Mouse (Mus musculus): ENCODE data around the gene Selenom.

Gene Selenom

DNA sequence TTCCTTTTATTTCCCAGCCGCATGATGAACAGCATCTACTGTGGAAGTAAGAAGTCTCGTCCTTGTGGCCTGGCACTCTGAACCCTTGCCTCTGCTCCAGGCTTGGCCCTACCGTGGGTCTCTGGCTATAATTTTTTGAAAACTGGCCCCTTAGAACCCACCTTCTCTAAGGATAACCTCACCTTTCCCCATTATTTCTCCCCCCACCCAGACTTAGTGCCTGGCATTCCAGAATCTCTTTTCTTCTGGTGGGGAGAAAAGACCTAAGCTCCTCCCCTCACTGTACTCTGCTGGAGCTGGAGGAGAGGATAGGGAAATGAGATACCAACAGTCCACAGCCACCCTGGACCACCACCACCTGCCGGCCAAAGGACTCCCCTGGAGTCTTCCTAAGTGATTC, 732 bp downstream of the Selenom start:
- DNase-seq (ENCODE audit: low spot score) = peak; percentile 15

DNA sequence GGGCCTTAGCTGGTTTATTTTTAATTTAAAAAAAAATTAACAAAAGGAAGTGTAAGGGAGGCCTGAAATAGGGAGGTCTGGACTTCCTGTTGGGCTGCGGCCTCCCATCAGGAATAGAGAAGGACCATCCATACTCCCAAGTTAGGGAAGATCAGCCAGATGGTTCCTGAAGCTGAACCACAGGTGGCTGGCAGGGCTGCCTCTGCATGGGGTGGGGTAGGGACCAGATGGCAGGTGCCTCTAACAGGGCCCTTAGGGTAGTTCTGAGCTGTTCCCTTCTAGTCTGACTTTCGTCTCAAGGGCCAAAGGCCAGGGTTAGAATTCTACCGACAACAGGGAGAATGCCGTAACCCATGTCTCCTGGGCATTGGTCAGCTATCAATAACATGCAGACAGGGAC, 1.2 kb downstream of the Selenom start:
- DNase-seq (ENCODE audit: low spot score) = no peak

DNA sequence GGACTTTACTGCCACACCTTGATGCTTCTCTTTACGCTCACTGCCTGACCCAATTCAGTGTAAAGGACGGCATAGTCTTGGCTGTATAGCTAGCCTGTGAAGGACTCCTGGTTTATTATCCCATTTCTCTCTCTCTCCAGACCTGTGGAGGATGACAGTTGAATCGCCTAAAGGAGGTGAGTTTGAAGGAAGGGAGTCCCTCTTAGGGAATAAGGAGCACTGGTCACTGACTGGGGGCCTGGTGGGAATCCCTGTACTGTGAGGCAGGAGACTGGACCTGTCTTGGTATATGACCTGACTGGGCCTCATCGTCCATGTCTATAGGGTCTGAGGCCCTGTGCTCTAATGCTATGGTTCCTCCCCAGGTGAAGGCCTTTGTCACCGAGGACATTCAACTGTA, 1.6 kb downstream of the Selenom start:
- no peak for DNase-seq (ENCODE audit: low spot score)

DNA sequence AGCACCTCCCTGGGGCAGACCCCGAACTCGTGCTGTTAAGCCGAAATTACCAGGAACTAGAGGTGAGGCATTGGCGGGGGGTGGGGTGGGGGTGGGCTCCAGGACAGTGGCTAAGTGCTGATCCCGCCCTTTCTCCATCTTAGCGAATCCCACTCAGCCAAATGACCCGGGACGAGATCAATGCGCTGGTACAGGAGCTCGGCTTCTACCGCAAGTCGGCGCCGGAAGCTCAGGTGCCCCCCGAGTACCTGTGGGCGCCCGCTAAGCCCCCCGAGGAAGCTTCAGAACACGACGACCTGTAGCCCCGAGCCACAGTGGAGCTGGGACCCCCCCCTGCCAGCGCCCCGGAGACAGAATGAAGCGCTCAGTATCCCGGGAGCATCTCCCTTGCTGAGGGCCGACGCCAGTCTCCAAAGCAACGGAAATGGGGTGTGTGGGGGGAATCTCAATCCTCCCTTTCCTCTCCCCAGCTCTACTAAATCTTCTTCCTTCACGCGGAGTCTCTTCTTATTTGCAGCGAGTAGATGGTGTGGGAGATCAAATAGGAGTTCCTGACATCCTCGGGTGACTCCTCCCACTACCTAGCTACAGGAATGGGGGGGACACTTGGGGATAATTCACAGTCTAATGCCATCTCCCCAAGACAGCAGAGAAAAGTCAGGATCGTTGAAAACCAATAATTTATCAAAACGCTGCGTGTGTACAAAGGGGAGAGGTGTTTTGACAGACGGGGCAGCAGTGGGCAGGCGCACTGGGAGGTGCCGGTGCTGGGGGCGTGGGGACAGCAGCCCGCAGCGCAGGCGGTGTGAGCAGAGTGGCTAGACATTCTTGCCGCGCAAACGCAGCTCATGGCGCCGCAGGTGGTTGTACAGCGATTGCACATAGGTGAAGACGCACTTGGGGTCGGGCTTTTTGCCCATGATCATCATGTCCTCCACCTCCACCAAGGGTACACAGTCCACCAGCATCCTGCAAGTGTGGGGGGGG, 2.7 kb downstream of the Selenom start:
- peak; percentile 58 for DNase-seq (ENCODE audit: low spot score)

DNA sequence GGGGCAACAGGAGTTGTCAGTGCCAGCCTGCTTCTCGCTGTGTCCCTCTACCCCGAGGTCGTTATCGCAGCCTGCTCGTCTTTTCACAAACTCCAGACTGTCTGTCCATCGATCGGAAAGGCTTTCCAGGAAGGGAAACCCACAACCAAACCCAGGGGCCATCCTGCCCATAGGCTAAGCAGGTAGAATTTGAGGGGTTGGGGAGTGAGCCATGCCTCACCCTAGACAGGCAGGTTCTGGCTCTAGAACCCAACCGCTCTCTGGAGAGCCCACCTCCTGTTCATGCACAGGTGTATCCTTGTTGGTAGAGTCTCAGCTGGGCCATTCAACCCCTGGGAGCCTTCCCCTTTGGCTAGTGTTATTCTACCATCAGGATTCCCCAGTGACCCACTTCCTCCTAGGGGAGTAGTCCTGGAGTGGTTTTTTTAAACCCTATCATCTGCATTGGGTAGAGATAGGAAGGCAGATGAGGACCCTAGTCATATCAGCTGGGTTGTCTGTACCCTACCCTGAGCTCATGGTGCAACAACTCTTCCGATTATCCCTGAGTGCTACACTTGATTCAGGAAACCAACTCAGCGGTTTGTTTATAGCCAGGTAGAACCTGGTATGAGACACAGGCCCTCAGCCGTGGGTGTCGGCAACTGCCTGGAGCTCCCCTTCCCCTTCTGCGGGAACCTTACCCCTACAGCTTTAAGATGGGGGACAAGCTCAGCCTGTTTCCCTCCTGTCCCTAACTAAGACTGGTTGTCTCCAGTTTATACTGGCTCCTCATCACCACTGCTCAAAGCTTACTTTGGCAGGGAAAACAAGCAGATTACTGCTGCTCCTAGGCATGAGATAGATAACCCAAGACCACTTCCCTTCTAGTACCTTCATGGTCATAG, 3.6 kb downstream of the Selenom start:
- no peak for DNase-seq (ENCODE audit: low spot score)

DNA sequence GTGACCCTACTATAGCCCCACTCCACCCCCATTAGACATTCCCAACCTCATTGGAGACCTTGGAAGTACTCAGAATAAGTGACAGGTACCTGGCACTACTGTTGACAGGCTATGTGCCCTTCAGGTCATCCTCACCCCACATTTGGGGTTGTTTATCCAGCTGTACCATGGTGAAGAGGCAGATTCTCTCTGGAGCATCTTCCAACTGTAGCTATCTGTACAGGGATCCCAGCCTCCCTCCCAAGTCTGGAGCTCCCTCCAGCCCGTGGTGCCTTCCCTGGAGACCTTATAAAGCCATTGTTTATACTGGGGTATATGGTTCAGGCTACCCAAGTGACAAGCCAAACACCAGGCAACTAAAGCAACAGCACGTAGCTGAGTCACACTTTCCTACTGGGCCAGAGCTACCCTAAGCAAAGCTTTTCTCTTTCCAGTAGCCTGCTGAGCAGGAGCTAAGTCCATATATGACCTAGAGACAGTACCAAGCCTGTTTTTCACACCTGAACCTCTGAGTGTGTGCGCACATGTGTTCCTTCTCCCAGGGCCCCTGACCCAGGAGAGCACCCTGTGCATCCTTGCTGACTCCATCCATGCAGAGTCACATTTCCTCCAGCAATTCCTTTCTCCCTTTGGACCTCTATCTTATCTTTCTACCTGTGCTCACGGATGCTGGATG, 4.7 kb downstream of the Selenom start:
- no peak for DNase-seq (ENCODE audit: low spot score)

DNA sequence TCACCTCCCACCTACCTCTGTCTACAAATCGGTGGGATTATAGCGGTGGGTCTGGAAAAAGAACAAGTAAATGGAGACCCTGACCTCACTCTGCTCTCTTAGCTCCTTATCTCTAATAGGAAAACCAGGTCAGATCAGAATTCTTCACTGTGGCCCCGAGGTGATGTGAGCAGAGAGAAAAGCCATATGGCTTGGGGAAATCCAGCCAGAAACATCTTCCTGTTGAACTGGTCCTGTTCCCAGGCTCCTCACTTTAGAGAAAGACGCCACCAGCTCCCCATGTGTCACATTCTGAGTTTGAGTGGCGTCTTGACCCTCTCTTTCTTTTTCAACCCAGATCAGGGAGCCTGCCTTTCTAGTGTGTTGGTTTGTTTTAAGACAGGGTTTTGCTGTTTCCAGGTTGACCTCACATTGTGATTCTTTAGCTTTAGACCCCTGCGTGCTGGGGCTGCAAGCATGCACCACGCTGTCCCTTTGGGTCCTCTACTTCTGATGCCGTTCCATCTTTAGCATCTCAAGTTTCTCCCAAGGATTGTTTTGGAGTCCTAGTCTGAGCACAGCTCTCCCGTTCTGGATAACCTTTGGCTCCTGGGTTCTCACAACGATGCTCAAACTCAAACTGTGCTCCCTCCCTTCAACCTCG, 5.4 kb downstream of the Selenom start:
- DNase-seq (ENCODE audit: low spot score) = no peak

DNA sequence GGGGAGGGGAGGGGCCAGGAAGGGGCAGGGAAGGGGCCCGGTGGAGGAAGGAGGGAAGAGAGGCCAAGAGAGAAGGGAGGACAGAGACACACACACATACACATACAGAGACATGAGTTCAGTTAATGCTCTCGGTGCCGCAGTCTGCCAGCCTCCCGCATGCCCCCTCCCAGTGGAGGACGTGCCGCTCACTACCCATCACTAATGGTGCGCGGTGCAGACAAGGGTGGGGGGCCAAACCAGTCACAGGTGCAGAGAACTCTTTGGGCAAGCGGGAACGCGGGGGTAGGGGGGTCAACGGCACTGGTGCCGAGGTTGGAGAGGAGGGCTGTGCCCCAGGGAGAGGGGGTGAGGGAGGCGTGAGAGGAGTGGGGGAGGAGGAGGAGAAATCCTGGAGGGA, 6.4 kb downstream of the Selenom start:
- DNase-seq (ENCODE audit: low spot score) = no peak

DNA sequence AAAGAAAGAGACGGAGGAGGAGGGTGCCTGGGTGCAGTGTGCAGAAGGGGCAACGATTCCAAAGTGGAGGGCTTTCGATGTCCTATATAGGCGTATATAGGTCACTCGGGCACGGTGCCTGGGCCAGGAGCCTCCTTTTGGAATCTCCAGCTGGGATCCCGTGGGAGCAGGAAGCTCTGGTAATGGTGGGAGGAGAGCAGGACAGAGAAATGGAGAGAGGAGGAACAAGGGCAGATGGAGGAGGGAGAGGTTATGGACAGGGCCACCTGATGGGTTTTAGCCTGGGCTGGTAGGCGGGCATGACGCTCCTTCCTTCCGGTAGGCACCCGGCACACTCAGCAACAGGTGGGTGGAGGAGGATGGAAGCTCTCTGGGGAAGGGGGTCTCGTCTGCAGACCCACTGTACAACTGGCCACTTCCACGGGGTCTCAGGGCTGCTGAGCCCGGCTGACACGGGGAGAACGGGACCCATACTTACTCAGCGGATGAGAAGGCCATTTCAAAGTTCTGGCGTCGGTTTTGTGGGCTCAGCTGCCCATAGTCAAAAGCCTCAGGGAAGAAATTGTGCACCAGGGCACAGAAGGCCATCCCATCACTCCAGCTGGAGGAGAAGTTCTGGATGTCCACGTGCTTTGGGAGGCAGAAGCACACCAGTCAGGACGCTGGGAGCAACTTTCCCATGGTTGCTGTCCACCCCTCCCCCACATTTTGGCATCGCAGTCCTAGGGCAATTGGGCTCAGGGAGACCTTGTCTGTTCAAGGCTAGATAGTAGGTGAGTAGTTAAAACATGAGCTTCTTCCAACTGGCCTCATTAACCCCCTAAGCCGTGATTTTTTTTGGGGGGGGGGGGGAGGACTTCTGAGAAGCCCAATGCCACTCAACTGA, 7.1 kb downstream of the Selenom start:
- no peak for DNase-seq (ENCODE audit: low spot score)

DNA sequence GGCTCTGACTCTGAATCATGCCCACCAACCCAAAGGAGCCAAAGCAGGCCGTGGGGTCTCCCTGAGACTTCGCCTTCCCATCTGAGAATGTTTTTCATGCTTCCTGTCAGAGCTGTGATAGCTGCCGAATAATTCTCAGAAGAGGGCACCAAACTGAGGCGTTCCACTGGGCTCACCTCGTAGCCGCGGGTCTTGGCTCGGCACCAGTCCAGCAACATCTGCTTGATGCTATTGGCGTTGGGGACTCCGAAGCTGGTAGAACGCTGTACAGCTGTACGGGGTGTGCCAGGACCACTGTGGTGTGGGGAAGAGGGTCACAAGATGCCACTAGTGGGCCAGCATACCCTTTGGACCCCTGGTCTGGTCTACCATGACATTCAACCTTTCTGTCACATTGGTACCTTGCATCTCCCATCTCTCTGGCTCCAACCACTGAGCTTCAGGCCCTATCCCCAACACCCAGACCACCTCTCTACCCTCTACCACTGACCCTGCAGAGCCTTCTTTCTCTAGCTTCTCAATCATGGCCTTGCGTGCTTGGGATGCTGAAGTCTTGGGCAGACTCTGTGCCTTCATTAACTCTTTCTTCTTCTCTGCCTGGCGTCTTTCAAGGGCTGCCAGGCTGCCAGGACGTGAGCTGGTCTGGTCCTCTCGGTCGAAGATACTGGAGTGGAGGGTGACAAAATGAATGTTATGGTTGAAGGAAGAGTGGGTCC, 8.0 kb downstream of the Selenom start:
- no peak for DNase-seq (ENCODE audit: low spot score)

DNA sequence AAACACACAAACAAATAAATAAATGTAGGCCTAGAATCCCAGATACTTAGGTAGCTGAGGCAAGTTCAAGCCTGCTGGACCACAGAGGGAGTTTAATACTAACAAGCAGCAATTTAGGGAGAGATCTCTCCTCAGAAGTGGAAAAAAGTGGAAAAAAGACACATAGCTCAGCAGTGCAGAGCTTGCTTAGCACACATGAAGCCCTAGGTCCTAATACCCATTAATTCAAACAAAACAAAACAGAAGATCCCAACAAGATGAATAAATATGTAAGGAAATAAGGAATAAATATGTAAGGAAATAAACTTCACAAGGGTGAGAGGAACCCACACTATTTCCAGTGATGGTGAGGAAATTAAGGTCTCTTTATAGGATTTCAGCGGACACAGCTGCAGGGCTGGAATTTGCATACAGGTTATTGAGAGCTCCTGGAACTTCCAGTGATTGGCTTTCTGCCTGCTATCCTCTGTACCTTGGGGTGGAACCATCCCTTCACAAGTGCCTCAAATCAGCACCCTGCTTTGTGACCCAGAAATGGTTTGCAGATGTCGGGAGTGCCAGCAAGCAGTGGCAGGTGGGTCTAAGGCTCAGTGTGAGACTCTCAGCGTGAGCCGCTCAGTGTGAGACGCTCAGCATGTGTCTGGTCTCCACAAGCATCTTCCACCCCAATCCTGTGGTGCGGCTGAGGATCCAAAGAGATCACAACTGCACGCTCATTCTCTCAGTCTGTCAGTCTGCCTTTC, 9.5 kb downstream of the Selenom start:
- no peak for DNase-seq (ENCODE audit: low spot score)

DNA sequence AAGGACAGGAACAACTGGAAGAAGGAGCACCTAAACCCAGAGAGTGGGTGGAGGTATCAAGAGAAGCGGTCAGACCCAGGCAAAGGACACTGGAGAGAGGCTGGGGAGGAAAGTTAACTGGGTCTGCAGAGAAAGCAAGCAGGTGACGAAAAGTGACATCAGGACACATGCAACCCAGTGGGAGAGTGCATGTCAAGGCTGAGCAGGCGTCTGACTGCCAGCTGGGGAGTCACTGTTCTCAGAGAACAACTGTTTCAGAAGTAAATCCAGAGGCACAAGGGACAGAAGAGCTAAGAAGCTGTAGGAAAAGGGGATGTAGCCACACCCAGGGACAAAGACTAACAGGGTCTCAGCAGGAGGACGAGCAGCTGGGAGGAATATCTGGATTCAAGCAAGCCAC, 11.1 kb downstream of the Selenom start:
- DNase-seq (ENCODE audit: low spot score) = no peak

DNA sequence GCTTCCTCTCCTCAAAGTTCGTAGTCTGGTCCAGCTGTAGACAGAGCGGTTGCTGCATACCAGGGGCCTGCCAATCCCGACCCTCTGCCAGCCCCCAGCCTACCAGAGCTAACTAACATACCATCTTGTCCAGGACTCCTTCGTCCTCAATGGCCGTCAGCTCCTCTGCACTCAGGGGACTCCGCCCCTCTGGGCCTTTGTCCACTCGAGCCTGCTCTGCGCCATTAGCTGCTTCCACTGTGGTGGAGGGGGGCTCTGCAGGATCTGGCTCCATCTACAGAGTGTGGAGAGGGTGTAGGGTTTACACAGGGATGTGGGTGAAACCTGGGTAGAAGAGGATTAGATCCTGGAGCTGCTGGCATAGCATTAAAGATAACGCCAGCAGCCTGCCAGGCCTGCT, 11.7 kb downstream of the Selenom start:
- no peak for DNase-seq (ENCODE audit: low spot score)

DNA sequence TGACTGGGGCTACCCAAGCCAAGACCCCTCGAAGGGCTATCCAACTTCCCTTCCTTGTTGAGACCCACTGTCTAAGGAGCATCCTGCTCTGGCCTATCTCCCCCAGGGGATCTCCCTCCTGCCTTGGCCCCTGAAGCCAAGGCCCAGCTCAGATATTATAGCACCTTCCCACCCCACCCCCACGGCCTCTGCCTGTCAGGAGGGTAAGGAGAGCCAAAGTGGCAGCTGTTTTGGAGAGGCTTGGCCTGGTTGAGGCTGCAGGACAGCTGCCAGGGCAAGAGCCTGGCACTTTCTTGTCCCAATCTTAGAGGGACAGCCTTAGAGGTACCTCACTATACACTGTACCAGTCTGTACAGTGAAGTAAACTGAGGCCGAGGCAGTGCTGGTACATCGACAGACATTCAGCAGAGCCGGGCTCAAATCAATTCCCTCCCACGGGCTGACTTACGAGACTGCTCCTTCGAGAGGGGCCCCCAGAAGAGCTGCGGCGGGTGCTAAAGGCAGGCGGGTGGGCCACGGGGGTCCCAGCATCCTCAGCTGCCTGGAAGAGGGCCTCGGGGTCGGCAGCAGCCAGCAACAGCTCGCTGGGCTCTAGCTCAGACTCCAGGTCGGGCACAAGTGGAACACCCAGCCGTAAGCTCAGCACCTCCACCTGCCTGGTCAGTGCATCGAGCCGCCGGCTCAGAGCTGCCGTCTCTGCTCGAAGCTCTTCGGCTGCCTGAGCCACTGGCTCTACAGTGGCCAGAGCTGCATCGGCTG, 12.7 kb downstream of the Selenom start:
- no peak for DNase-seq (ENCODE audit: low spot score)

DNA sequence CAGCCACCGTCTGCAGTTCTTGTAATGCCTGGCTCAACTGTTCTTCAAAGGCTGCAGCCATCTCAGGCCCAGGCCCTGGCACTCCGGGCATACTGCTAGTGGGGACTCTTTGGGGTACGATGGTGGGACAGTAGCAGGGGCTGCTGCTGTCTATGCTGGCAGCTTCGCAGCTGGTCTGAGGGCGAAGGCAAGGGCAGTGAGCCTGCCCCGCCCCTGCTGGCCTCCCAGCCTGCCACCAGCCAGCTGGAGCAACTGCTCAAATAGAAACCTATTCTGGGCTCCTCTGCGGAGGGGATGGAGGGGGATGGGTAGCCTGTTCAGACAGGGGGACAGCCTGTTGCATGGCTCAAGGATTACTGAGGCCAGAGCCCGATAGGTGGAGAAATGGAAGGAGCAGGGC, 13.3 kb downstream of the Selenom start:
- DNase-seq (ENCODE audit: low spot score) = no peak

DNA sequence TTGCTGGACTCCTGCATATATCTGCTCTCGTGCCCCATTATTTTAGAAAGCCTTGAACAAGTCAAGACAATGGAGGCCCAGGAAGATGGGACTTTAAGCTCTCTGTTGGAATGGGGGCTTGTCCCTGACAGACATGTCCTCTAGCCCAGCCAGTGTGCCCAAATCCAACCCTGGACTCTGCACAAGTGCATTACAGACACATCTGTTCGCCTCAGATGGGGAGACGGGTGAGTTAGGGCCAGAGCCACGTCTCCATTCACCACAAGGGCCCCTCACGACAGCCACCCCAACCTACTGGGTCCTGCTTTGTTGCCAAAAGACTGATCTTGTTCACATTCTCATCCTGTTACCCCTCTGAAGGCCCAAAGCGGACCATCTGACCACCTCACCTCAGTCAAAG, 13.7 kb downstream of the Selenom start:
- DNase-seq (ENCODE audit: low spot score) = no peak

DNA sequence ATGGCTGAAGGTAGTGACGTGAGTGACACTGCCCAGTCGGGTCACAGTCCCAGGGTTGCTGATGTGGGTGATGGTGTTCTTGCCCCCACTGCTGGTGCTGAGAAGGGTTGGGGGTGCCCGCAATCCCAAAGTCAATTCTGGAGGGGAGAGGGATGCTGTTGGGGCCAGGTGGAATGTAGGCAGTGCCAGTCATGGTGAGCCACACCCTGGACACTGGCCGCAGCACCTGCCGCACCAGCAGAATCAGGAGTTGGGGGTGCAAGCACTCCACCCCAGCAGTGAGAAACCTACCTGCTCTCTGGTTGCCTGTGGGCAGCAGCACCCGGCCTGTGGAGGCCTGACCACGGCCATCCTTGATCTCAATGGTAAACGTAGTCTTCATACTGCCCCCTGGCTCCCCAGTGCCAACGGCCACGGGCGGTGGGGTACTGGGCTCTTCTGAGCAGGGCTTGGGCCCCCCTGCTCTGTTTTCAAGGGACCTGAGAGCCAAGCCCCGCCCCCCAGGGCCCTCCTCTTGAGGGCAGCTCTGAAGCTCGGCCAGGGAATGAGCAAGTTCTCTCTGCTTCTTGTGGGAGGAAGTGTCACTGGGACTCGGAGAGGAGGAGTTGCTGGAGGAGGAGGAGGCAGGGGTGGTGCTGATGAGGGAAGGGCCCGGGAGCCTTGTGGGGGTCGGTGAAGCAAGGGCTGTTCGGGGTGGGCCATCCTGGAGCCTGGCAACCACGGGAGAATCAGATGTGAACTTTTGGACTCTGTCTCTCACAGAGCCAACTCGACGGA, 15.2 kb downstream of the Selenom start:
- no peak for DNase-seq (ENCODE audit: low spot score)

DNA sequence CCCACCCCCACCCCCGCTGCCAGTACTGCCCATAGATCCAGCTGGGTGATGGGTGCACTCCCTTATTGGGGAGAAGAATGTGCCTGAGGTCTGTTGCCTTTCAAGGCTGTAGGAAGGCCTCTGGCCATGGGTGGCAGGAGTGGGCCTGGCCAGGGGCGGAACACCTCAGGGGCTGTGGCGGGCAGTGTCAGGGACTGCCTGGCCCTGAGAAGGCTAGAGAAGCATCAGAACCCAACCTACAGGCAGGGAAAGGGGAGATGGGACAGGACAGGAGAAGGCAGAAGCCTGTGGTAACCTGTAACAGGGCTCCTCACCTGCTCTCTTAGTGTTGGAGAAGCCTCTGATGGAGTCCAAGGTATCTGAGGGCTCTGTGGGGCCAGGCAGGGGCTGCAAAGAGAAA, 16.2 kb downstream of the Selenom start:
- DNase-seq (ENCODE audit: low spot score) = no peak

All from embryo, embryonic 10.5 days (tissue).